Mouse (Mus musculus): ENCODE measurements around the gene Smarcc1. TPM values are rescaled to one million over a fixed set of nuclear protein-coding genes. Genes with fewer than 3 reads are reported as not detected.
"Not testable (repeated sequence)": the region's sequence is repeated elsewhere in the genome, so short reads cannot be mapped to it uniquely, and the experiment has no call there.

Smarcc1 gene
- polyA plus RNA-seq, 1 experiment from 2014 or later = 160 TPM

- Histone ChIP-seq H3K27ac (ENCODE audit: low read depth) (peak overlapping the region; percentile 94), H3K4me1 (ENCODE audit: insufficient read depth) (no peaks in the 10 kb centered on the region), H3K4me3 (ENCODE audit: low read depth, low read length) (peak overlapping the region; percentile 75), H3K36me3 (ENCODE audit: insufficient read depth) (peaks cover 29% of the 10 kb centered on the region), H3K9ac (peak overlapping the region; percentile 88), H3K27me3 (ENCODE audit: insufficient read depth, low read length) (no peaks in the 10 kb centered on the region), H3K4me2 (peak overlapping the region; percentile 85), H3K9me3 (ENCODE audit: low read depth, low read length) (no peaks in the 10 kb centered on the region)
- WGBS = 4% methylated on average over 10 of the region's 10 CpGs
- DNase-seq (peak; percentile 50), ATAC-seq (ENCODE audit: insufficient read depth) (no peak)
- TF ChIP-seq CTCF (IDR thresholded peaks at IDR 0.05; ENCODE audit: low read depth) = no peak
Observed at GRCm38 (mm10) chr9:110116353-110116976, 1.0 kb upstream of the Smarcc1 start.

DNA sequence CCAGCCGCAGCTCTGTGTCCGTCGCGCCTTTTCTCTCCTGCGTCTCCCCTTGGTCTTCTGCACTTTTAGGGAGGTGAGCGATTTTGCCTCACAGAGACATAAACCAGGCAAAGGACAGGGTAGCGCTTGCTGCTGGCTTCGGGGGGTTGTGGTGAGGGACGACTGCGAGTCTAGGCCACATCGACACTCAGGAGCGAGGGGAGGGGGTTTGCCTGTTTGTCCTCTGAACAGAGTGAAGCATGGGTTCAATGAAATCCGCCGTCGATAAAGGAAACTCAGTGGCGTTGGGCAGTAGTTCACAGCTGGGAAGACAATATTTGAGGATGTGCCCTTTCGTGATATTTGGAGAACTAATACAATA, 251 bp downstream of the Smarcc1 start, which contains the start of gene Dhx30:
Dhx30 (minus strand) TSS at position 52 of the 361 bp plus-strand sequence.
- Histone ChIP-seq H3K4me2 (peak within 1 kb of the TSS; percentile 85), H3K9ac (peak within 1 kb of the TSS; percentile 88), H3K9me3 (ENCODE audit: low read depth, low read length) (no peaks in the 10 kb centered on the region), H3K36me3 (ENCODE audit: insufficient read depth) (peaks cover 16% of the 10 kb centered on the region), H3K4me3 (ENCODE audit: low read depth, low read length) (peak within 1 kb of the TSS; percentile 75), H3K4me1 (ENCODE audit: insufficient read depth) (no peaks in the 10 kb centered on the region), H3K27ac (ENCODE audit: low read depth) (peak within 1 kb of the TSS; percentile 94), H3K27me3 (ENCODE audit: insufficient read depth, low read length) (no peaks in the 10 kb centered on the region)
- DNase-seq (no peak), ATAC-seq (ENCODE audit: insufficient read depth) (peak; percentile 5; the same call in 1 of the 2 replicates)
- TF ChIP-seq CTCF (IDR thresholded peaks at IDR 0.05; ENCODE audit: low read depth) = no peak
- WGBS = under 1% methylated on average over 17 of the region's 17 CpGs

DNA sequence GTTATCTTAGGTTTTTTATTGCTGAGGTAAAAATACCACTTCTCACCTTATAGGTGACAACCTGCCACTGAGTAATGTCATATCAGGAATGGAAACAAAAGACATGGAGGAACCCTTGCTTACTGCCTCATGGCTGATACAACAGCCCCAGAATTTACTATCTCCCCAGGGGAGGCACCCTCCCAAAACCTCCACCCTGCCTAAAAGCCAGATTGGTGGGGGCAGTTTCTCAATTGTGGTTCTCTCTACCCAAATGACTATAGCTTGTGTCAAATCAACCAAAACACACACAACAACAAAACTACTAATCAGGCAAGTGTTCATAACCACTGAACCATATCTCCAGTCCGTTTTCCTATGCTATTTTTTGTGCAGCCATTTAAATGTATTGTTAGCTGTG, 741 bp downstream of the Smarcc1 start:
- Histone ChIP-seq H3K9ac (peak overlapping the region; percentile 88), H3K27me3 (ENCODE audit: insufficient read depth, low read length) (no peaks in the 10 kb centered on the region), H3K36me3 (ENCODE audit: insufficient read depth) (peaks cover 12% of the 10 kb centered on the region), H3K4me3 (ENCODE audit: low read depth, low read length) (peak overlapping the region; percentile 75), H3K9me3 (ENCODE audit: low read depth, low read length) (no peaks in the 10 kb centered on the region), H3K4me1 (ENCODE audit: insufficient read depth) (no peaks in the 10 kb centered on the region), H3K27ac (ENCODE audit: low read depth) (peak overlapping the region; percentile 94; the same call in 1 of the 2 replicates), H3K4me2 (peak overlapping the region; percentile 85)
- ATAC-seq (ENCODE audit: insufficient read depth) = no peak
- no peak for DNase-seq
- TF ChIP-seq CTCF (IDR thresholded peaks at IDR 0.05; ENCODE audit: low read depth) = no peak
- 76% methylated on average over 1 of the region's 1 CpGs for WGBS

GRCm38 (mm10) chr9:110121424-110121823, 3.9 kb downstream of the Smarcc1 start:
- WGBS = 73% methylated on average over 4 of the region's 4 CpGs
- DNase-seq (no peak), ATAC-seq (ENCODE audit: insufficient read depth) (no peak)
- Histone ChIP-seq H3K9ac (no peak overlapping the region), H3K27me3 (ENCODE audit: insufficient read depth, low read length) (no peaks in the 10 kb centered on the region), H3K27ac (ENCODE audit: low read depth) (no peak overlapping the region; the same call in 1 of the 2 replicates), H3K4me2 (no peak overlapping the region), H3K9me3 (ENCODE audit: low read depth, low read length) (no peaks in the 10 kb centered on the region), H3K4me1 (ENCODE audit: insufficient read depth) (no peaks in the 10 kb centered on the region), H3K4me3 (ENCODE audit: low read depth, low read length) (no peak overlapping the region), H3K36me3 (ENCODE audit: insufficient read depth) (no peaks in the 10 kb centered on the region)
- no peak for TF ChIP-seq CTCF (IDR thresholded peaks at IDR 0.05; ENCODE audit: low read depth)

DNA sequence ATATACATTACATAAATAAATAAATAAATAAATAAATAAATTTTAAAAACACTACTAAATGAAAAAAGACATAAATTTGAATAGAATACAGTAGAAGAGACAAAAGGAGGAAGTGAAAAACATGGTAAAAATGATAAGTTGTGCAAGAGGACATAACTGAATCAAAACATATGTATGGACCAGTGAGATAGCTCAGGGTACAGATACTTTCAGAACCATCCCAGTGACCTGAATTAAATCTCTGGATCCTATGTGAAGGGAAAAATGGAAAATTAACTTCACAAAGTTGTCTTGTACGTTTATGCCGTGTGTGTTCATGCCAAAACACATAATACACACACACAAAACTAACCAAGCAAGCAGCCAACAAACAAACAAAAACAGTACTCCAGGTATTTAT, 5.8 kb downstream of the Smarcc1 start:
- H3K4me2 ChIP-seq = no peak overlapping the region
- H3K27ac ChIP-seq (ENCODE audit: low read depth) = no peak overlapping the region
- DNase-seq = no peak
- 82% methylated on average over 2 of the region's 2 CpGs for WGBS
- H3K9ac ChIP-seq = no peak overlapping the region
- no peak for ATAC-seq (ENCODE audit: insufficient read depth)
- H3K9me3 ChIP-seq (ENCODE audit: low read depth, low read length) = no peaks in the 10 kb centered on the region
- H3K36me3 ChIP-seq (ENCODE audit: insufficient read depth) = no peaks in the 10 kb centered on the region
- H3K4me3 ChIP-seq (ENCODE audit: low read depth, low read length) = no peak overlapping the region
- H3K27me3 ChIP-seq (ENCODE audit: insufficient read depth, low read length) = no peaks in the 10 kb centered on the region
- no peaks in the 10 kb centered on the region for H3K4me1 ChIP-seq (ENCODE audit: insufficient read depth)
- TF ChIP-seq CTCF (IDR thresholded peaks at IDR 0.05; ENCODE audit: low read depth) = no peak

GRCm38 (mm10) chr9:110124008-110124540, 6.6 kb downstream of the Smarcc1 start:
- 0 out of 2 replicates have a peak, but pooled peaks have one; percentile 6 for TF ChIP-seq CTCF (IDR thresholded peaks at IDR 0.05; ENCODE audit: low read depth)
- H3K9me3 ChIP-seq (ENCODE audit: low read depth, low read length); DNase-seq; ATAC-seq (ENCODE audit: insufficient read depth); H3K27ac ChIP-seq (ENCODE audit: low read depth); H3K27me3 ChIP-seq (ENCODE audit: insufficient read depth, low read length); H3K36me3 ChIP-seq (ENCODE audit: insufficient read depth); H3K4me3 ChIP-seq (ENCODE audit: low read depth, low read length); H3K4me1 ChIP-seq (ENCODE audit: insufficient read depth); H3K9ac ChIP-seq; H3K4me2 ChIP-seq: not testable (repeated sequence)
- 46% methylated on average over 2 of the region's 2 CpGs for WGBS

DNA sequence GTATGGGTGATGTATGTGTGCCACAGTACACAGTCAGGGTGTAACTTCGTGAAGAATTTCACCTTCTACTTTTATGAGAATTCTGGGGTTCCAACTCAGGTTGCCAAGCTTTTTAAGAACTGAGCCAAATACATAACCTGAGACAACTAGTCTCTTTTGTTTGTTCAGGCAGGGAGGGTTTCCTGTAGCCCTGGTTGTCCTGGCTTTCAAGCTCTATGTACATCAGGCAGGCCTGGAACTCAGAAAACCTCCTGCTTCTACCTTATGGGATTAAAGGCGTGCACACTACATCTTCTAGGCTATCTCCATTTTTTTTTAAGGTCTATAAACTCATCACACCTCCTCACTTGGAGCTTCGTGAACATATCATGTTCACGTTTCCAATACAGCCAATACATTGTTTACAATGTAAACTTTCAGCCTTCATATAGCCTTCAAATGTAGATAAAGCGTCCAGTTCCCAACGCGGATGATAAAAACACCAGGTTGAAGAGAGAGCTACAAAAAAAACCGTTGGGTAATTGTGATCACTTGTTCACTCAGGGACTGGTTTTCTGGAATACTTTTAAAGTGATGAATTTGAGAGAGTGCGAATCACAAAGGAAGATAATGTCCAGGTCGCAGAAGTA, 13.5 kb downstream of the Smarcc1 start:
- 17% methylated on average over 10 of the region's 10 CpGs for WGBS
- H3K27ac ChIP-seq (ENCODE audit: low read depth) = peak overlapping the region; percentile 93
- H3K4me2 ChIP-seq = peak overlapping the region; percentile 68
- no peak for DNase-seq
- TF ChIP-seq CTCF (IDR thresholded peaks at IDR 0.05; ENCODE audit: low read depth) = no peak
- H3K4me3 ChIP-seq (ENCODE audit: low read depth, low read length) = peak overlapping the region; percentile 93
- H3K9me3 ChIP-seq (ENCODE audit: low read depth, low read length) = no peaks in the 10 kb centered on the region
- peaks cover 12% of the 10 kb centered on the region for H3K36me3 ChIP-seq (ENCODE audit: insufficient read depth)
- H3K27me3 ChIP-seq (ENCODE audit: insufficient read depth, low read length) = no peaks in the 10 kb centered on the region
- ATAC-seq (ENCODE audit: insufficient read depth) = no peak
- peak overlapping the region; percentile 65 for H3K9ac ChIP-seq
- H3K4me1 ChIP-seq (ENCODE audit: insufficient read depth) = peaks cover 5% of the 10 kb centered on the region; the same call in 1 of the 2 replicates
